Mouse (Mus musculus) liver, embryonic 14.5 days (tissue): ENCODE data around the gene Pias1. TPM values are rescaled to one million over a fixed set of nuclear protein-coding genes. Genes with fewer than 3 reads are reported as not detected.

ENCODE experiments used
- ATAC-seq: fragments of 200-750 bp; cut with Nextera tagmentation; 2 replicates; pipeline ENCODE4 v1.8.0; 2017; ENCODE audit warnings: moderate number of reproducible peaks, mild to moderate bottlenecking, moderate library complexity; ENCODE audit not compliant: insufficient read depth
- DNase-seq, 3 experiments: peaks; one replicate each; pipeline ENCODE4 v3.0.0-alpha.2; 2012 to 2013; ENCODE audit warnings: low read depth in 3 of 3, low spot score in 3 of 3
- H3K27ac ChIP-seq: fragments of 300-500 bp; sonication (generic); 2 replicates; pipeline ENCODE4 v1.5.1; 2014; ENCODE audit warnings: moderate library complexity, mild to moderate bottlenecking, control low read depth, inconsistent platforms
- H3K27me3 ChIP-seq: fragments of 300-500 bp; sonication (generic); 2 replicates; pipeline ENCODE4 v1.6.1; 2014; ENCODE audit warnings: mild to moderate bottlenecking, low read length, moderate library complexity; ENCODE audit not compliant: control insufficient read depth, insufficient read depth
- H3K36me3 ChIP-seq: fragments of 300-500 bp; sonication (generic); replicated peaks from 2 replicates; pipeline ENCODE4 v1.6.1; 2014; ENCODE audit warnings: low read depth; ENCODE audit not compliant: control insufficient read depth, insufficient read depth
- H3K4me1 ChIP-seq, 2 experiments: fragments of 200-500 bp in 1 of 2; fragments of 300-500 bp in 1 of 2; sonication (generic) in 1 of 2; replicated peaks; 2 replicates each; pipeline ENCODE4 v1.6.1; 2012 to 2014; ENCODE audit warnings: antibody characterized with exemption in 1 of 2, inconsistent platforms in 1 of 2, low read length in 1 of 2; ENCODE audit not compliant: control insufficient read depth in 2 of 2, insufficient read depth in 2 of 2
- H3K4me2 ChIP-seq: fragments of 300-500 bp; sonication (generic); 2 replicates; pipeline ENCODE4 v1.6.1; 2014; ENCODE audit warnings: low read depth, mild to moderate bottlenecking, control low read depth, moderate library complexity
- H3K4me3 ChIP-seq, 2 experiments: fragments of 200-500 bp in 1 of 2; fragments of 300-500 bp in 1 of 2; sonication (generic) in 1 of 2; 2 replicates each; pipeline ENCODE4 v1.5.1; 2012 to 2014; ENCODE audit warnings: low read depth in 2 of 2, low read length in 2 of 2, mild to moderate bottlenecking in 2 of 2, control low read depth in 1 of 2, inconsistent platforms in 1 of 2, moderate library complexity in 1 of 2; ENCODE audit not compliant: insufficient read depth in 1 of 2
- H3K9ac ChIP-seq: fragments of 300-500 bp; sonication (generic); replicated peaks from 2 replicates; pipeline ENCODE4 v1.6.1; 2014; ENCODE audit warnings: mild to moderate bottlenecking, control low read depth, moderate library complexity
- H3K9me3 ChIP-seq: fragments of 300-500 bp; sonication (generic); 2 replicates; pipeline ENCODE4 v1.6.1; 2016; ENCODE audit warnings: low read length, mixed read lengths; ENCODE audit not compliant: control insufficient read depth
- CTCF ChIP-seq: IDR thresholded peaks from 2 replicates; pipeline ENCODE4 v1.5.1; 2016; ENCODE audit warnings: antibody characterized with exemption, low read depth, control low read depth
- EP300 ChIP-seq: IDR thresholded peaks from 2 replicates; pipeline ENCODE4 v1.6.1; 2016; ENCODE audit warnings: antibody characterized with exemption, low read depth
- WGBS: fragments of 180-500 bp; shearing (Covaris S2); extraction: QIAGEN DNeasy Blood & Tissue Kit; methylation state at CpG from one replicate; pipeline ENCODE4 v1.1.7; 2014; ENCODE audit not compliant: insufficient replicate concordance; 5-methylcytosine and 5-hydroxymethylcytosine counted together
- polyA plus RNA-seq, 2 experiments: library from polyadenylated mRNA; depleted of rRNA in 1 of 2; stranded (reverse) in 1 of 2; unstranded in 1 of 2; fragments of >200 nt; fragmentation: Nextera tagmentation in 1 of 2; extraction: Ambion mirVana in 1 of 2; gene quantifications; 2 replicates each; pipeline versions ENCODE4 v1.2.1 to v1.2.3; 2012 to 2014

Gene Pias1
- polyA plus RNA-seq, 2 experiments, result 9.5 to 22.0 TPM

GRCm38 (mm10) chr9:62980777-62981202 is 6.9 kb downstream of the Pias1 start:
- H3K9me3 ChIP-seq, result no peaks in the 10 kb centered on the region
- peak overlapping the region; percentile 47 for H3K27ac ChIP-seq
- TF ChIP-seq CTCF (no peak; the same call in none of the 2 replicates), EP300 (peak; percentile 52; the same call in 1 of the 2 replicates)
- H3K4me1 ChIP-seq, result peaks cover 11 to 18% of the 10 kb centered on the region in 2 experiments
- H3K36me3 ChIP-seq, result no peaks in the 10 kb centered on the region
- H3K4me3 ChIP-seq, result peak overlapping the region; percentile 89 to 99
- no peaks in the 10 kb centered on the region for H3K27me3 ChIP-seq
- H3K9ac ChIP-seq, result peak overlapping the region; percentile 87
- DNase-seq (peak; percentile 90 to 92 (median 90)), ATAC-seq (peak; percentile 93)
- peak overlapping the region; percentile 88 for H3K4me2 ChIP-seq
- WGBS, result under 1% methylated on average over 38 of the region's 38 CpGs

DNA sequence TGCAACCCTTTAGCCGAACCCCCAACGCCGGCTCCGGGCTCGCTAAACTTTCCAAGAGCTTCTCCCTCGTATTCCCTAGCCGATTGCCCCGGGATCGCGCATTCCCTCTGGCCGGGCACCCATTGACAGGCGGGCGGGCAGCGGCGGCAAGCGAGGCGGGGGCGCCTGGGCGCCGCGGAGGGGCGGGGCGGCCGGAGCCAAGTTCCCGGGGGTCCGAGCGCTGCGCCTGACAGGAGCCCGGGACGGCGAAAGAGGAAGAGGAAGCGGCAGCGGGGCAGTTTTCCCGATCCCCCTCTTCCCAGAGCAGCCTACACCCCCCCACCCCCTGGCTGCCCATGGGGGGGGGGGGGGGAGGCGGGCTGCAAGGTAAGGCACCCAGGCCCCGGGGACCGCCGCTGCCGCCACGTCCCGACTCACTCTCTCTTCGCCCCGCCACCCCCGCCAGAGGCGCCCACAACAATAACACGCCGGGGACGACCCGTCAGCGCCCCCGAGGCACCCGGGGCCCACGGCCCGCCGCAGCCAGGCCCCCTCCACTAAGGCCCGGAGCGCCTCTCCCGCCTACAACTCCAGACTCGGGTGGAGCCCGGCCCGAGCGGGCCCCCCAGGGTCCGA is 7.5 kb downstream of the Pias1 start:
- no peaks in the 10 kb centered on the region for H3K27me3 ChIP-seq
- peak; percentile 70 for ATAC-seq
- WGBS, result under 1% methylated on average over 62 of the region's 63 CpGs
- peak overlapping the region; percentile 47 for H3K27ac ChIP-seq
- peak overlapping the region; percentile 87 for H3K9ac ChIP-seq
- H3K9me3 ChIP-seq, result no peaks in the 10 kb centered on the region
- H3K4me1 ChIP-seq, result peaks cover 11 to 18% of the 10 kb centered on the region in 2 experiments
- TF ChIP-seq EP300, result no peak
- no peak for TF ChIP-seq CTCF
- peak in 1 of 3 experiments; percentile 17 for DNase-seq
- no peaks in the 10 kb centered on the region; the same call in 1 of the 2 replicates for H3K36me3 ChIP-seq
- peak overlapping the region; percentile 89 to 99 for H3K4me3 ChIP-seq
- peak overlapping the region; percentile 88 for H3K4me2 ChIP-seq

DNA sequence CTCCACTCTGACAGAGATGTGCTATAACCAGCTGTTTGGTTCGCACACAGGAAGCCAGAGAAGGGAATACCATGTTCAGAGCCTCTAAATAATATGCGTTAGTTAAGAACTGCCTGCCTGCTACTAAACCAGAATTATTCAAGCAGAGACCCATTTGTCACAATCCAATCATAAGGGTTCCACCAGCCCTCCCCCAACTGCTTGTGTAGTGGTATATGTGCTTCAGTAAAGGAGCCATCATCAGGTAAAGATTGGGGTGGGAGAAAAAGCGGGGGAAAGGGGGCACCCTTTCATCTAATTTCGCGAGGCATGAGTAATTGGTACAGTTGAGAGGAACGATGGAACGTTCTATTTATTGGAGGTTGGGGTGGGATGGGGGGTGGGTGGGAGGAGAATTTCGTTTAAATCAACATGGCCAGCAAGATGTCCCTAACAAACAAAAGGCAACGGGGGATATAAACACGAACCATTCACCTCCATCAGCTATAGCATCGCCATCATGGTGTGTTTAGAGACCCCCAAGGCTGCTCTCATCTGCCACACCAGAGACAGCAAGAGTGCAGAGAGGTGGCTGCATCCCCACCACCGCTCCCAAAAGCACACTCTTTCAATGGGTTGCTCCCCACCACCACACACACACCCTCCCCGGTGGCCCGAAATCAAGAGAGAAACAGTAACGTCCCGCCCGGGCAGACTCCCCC is 8.1 kb downstream of the Pias1 start:
- 4% methylated on average over 17 of the region's 17 CpGs for WGBS
- peak overlapping the region; percentile 89 to 99 for H3K4me3 ChIP-seq
- no peaks in the 10 kb centered on the region; the same call in 1 of the 2 replicates for H3K36me3 ChIP-seq
- peak overlapping the region; percentile 88 for H3K4me2 ChIP-seq
- no peak for ATAC-seq
- H3K4me1 ChIP-seq, result peaks cover 11 to 18% of the 10 kb centered on the region in 2 experiments
- H3K27ac ChIP-seq, result peak overlapping the region; percentile 47; the same call in 1 of the 2 replicates
- peak overlapping the region; percentile 87 for H3K9ac ChIP-seq
- DNase-seq, result peak in 1 of 3 experiments; percentile 4
- TF ChIP-seq EP300 (no peak), CTCF (no peak)
- no peaks in the 10 kb centered on the region for H3K9me3 ChIP-seq
- no peaks in the 10 kb centered on the region for H3K27me3 ChIP-seq

GRCm38 (mm10) chr9:62977152-62977551 is 10.6 kb downstream of the Pias1 start:
- Histone ChIP-seq H3K4me2 (no peak overlapping the region), H3K4me3 (no peak overlapping the region), H3K4me1 (peaks cover 16 to 18% of the 10 kb centered on the region in 2 experiments), H3K36me3 (no peaks in the 10 kb centered on the region; the same call in 1 of the 2 replicates), H3K27ac (no peak overlapping the region), H3K27me3 (no peaks in the 10 kb centered on the region), H3K9me3 (no peaks in the 10 kb centered on the region), H3K9ac (no peak overlapping the region)
- TF ChIP-seq EP300 (no peak), CTCF (no peak)
- 72% methylated on average over 4 of the region's 4 CpGs for WGBS
- ATAC-seq (no peak), DNase-seq (no peak)

DNA sequence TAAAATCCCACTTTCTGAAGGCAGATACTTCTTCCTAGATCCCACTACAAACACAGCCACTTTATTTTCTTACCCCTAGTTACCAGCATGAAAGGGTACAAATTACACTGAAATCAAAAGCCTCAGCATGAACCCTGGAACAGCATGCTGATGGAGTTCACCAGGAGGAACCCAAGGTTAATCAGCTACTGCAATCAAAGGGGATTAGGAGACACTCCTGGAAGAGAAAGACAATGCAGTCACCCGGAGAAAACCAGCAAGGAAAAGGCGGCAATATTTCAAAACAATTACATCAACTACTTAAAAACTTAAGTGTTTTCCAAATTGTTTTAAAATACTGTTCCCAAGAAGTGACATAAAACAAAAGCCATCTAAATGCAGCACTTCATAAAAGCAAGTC is 11.9 kb downstream of the Pias1 start:
- Histone ChIP-seq H3K9me3 (no peaks in the 10 kb centered on the region), H3K27me3 (no peaks in the 10 kb centered on the region), H3K27ac (no peak overlapping the region), H3K36me3 (no peaks in the 10 kb centered on the region; the same call in 1 of the 2 replicates), H3K4me2 (no peak overlapping the region), H3K4me3 (no peak overlapping the region), H3K4me1 (peaks cover 11 to 16% of the 10 kb centered on the region in 2 experiments; a peak in 3 of 4 replicates), H3K9ac (no peak overlapping the region)
- DNase-seq (no peak), ATAC-seq (no peak)
- WGBS, result 62% methylated on average over 2 of the region's 2 CpGs
- no peak for TF ChIP-seq EP300
- TF ChIP-seq CTCF, result no peak
